Mouse (Mus musculus) cerebellum, adult 11 months (tissue): Measurements from ENCODE around the gene Mrto4.
A peak's percentile ranks its signal among the peaks of the same experiment; 100 is the strongest.

Experiments
- DNase-seq: peaks from one replicate; pipeline ENCODE4 v3.0.0; 2022

Mrto4 gene

DNA sequence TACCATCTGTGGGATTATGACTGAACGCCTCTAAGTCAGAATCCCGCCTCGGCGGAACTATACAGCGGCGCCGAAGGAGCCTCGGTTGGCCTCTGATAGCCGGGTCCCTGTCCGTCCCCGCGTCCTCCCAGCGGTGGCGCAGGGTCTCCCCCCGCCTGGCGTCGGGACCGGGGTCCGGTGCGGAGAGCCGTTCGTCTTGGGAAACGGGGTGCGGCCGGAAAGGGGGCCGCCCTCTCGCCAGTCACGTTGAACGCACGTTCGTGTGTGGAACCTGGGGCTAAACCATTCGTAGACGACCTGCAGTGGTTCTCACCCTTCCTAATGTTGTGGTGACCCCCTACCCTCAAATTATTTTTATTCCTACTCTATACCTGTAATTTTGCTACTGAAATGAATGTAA lies 14.2 kb downstream of the Mrto4 start:
- no peak for DNase-seq

DNA sequence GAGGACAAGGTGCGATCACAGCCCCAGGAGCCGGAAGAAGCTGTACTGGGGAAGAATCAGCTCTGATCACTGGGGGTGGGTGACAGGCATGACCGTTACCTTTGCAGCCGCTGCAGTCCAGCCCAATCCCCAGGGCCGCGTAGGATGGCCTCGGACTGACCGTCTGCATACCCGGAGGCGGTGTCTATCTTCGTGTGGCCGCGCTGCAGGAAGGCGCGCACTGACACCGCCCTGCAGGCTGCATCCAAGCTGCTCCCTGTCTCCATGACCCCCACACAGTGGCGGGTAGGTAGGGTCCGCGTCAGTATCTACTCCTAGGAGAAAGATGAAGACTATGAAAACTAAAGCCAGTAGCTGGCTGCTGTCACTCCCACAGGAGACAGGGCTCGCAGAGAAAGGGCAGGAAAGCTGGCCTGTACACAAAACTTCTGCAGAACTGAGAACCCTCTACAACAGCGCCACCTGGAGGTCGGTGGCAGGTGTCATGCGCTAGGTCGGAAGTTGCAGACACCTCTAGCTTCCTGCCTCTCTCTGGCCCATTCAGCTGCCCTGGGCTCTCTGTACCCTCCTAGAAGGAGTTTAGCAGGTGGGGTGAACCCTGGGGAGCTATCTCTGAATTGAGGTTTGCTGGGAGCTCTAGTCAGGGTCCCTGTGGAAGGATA lies 15.4 kb downstream of the Mrto4 start:
- peak; percentile 57 for DNase-seq

DNA sequence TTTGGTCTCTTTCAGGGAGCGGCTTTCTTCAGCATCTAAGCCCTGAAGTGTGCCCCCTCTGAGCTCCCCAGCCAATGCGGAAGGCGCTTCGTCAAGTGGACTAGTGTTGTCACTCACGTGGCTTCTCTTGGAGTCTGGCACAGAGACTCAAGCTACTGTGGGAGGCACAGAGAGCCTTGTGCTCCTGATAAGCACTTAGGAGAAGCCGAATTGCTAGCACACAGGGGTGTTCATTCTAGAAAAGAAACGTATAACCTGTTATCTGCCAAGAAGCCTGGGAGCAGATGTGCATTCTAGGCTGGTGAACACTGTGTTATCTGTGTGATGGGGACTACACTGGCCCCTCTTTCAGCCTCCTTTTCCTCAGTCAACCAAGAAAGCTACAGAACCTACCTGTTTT lies 16.9 kb downstream of the Mrto4 start:
- DNase-seq = no peak

DNA sequence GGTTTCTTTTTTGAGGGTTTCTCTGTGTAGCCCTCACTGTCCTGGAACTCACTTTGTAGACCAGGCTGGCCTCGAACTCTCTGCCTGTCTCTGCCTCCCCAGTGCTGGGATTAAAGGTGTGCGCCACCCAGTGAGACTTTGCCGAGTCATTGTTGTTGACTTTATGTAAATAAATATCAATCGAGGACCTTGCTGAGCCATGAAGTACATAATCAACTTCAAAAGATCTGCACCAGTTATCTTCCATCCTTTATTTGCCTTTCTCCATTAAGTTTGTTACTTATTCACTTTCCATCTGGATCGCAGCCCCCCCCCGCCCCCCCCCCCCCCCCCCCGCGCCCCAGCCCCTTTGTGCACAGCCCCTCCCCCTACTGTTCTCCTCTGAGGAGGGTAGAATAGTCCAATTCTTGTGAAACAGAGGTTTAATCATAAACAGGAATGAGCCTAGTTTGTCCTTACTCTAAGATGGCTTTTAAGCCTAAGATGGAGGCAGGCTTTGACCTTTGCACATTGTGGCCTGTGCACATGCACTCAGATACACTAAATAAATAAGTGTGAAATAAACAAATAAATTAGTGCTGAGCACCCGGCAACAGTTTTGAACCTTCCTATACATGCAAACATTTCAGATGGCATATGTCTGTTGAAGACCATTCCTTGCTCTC lies 17.6 kb downstream of the Mrto4 start:
- no peak for DNase-seq

DNA sequence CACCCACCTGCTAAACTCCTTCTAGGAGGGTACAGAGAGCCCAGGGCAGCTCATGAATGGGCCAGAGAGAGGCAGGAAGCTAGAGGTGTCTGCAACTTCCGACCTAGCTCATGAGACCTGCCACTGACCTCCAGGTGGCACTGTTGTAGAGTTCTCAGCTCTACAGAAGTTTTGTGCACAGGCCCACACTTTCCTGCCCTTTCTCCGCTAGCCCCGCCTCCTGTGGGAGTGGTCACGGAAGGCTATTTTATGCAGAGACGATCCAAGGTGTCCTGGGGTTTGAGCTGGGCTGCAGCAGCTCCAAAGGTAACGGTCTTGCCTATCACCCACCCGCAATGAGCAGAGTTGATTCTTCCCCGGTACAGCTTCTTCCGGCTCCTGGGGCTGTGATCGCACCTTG lies 21.8 kb downstream of the Mrto4 start:
- no peak for DNase-seq

DNA sequence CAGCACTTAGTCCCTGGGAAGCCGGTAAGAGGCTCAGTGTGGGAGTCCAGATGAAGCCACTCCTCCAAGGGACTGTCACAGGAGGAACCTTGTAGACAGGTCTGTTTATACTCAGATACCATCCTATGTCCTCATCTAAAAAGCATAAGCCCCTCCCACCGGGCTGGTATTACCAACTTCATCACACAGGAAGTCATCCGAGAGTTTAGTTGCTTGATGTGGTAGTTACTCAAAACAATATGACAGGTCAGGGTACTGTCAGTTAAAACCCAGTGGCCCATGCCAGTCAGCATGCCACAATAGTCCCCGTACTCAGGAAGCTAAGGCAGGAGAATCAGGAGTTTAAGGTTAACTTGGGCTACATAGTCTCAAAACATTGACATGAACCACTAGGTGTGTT lies 32.6 kb downstream of the Mrto4 start:
- no peak for DNase-seq

DNA sequence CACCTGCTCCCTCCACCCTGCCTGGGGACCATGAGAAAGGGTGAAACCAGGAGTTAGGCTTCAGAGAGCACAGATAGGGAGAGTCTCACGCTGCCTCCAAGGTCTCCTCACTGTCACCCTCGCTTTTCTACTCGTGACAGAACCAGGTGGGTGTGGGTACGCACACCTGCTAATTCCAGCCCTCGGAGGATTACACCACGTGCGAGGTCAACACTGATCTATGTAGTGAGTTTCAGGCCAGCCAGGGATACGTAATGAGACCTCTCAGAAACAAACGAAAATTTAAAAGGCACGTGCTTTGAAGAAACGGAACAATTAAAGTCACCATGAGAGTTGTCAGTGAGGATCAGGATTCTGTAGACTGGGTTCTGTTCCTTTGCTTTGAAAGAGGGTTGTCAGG lies 33.9 kb downstream of the Mrto4 start:
- DNase-seq = no peak

DNA sequence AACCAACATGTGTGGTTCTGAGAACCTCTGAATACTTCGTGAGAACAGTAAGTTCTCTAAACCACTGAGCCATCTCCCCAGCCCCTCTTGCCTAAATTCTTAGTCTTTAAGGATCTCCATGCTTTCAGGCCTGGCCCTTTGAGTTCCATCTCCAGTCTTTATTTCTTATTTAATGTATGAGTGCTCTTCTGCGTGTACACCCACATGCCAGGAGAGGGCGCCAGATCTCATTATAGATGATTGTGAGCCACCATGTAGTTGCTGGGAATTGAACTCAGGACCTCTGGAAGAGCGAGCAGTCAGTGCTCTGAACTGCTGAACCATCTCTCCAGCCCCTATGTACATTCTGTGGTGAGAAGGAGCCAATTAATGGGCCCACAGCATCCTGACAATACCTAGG lies 39.7 kb downstream of the Mrto4 start:
- DNase-seq = peak; percentile 21

DNA sequence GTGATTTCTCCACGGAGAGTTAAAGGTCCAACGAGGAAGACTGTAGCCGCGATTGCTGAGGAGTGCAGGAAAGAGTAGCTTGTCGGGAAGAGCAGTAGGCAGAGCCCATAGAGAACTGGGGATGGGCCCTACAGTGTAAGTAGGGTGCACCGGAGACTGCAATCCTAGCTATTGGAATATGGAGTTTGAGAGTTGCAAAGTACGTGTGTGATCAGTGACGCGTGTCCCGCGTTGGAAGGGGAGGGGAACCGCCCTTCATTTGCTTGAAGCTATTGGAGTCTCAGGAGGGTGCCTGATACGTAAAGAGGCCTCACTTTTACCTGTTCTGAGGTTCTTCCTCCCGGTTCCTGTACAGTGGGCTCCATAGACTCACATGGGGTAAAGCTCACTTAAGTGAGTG lies 40.7 kb downstream of the Mrto4 start:
- no peak for DNase-seq

DNA sequence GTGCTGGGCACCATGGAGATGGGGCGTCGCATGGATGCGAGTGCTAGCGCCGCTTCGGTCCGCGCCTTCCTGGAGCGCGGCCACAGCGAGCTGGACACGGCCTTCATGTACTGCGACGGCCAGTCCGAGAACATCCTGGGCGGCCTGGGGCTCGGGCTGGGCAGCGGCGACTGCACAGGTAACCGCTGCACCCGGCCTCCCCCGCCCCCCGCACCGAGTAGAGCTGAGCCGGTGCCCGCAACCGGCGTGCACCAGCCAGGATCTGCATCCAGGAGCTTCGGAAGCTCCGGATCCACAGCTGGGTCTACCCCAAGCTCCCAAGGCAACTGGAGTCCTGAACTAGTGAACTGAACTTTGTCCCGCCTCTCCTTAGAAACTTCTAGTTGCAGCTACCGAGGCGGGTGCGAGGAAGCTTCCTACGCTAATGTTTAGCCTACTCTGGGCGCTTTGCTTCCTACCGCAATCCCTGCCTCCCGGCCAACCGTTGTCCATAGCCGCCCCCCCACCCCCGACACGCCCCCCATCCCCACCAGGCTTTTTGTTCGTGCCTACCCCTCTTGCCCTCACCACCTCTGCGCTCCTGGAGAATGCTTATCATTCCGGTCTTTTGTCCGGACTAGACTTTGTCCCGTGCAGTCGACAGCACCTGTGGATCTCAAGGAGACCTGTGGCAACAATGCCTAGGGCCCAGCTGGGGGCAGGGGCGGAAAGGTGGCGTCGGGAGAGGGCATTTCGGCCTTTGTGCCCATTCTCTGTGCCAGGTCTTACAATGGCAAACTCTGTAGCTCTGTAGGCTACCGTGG lies 41.3 kb downstream of the Mrto4 start:
- DNase-seq = peak; percentile 6

DNA sequence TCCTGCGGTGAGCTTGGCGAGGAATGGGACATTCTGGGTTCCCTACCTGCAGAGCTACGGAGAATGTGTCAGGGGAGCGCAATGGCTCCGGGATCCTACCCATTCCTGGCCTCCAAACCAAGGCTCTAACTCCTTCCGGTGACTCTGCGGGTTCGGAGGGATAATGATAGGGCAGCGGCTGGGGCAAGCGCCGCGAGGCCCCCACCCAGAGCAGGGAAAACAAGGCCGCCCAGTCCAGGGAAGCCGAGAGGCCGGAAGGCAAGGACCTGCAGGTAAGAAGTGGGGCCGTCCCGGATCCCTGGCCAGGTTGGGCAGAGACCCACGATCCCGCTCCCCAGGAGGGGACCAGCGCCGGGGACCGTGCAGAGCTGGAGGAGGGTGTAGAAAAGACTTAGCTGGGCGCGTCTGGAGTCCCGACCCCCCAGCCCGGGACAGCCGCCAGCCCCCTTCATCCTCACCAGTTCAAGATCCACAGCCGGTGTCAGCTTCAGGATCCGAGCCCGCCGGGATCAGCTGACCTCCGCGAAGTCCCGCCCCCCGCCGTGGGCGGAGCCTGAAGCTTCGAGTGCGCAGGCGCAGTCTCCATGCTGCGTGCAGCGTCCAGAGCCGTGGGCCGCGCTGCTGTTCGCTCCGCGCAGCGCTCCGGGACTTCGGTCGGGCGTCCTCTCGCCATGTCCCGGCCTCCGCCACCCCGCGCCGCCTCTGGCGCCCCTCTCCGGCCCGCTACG lies 42.0 kb downstream of the Mrto4 start, which contains the start of the genes Pqlc2 and Akr7a5:
Pqlc2 (minus strand) TSS at position 538 of the 728 bp plus-strand sequence.
Akr7a5 (plus strand) TSS at position 574 of the 728 bp plus-strand sequence.
- peak; percentile 99 for DNase-seq

DNA sequence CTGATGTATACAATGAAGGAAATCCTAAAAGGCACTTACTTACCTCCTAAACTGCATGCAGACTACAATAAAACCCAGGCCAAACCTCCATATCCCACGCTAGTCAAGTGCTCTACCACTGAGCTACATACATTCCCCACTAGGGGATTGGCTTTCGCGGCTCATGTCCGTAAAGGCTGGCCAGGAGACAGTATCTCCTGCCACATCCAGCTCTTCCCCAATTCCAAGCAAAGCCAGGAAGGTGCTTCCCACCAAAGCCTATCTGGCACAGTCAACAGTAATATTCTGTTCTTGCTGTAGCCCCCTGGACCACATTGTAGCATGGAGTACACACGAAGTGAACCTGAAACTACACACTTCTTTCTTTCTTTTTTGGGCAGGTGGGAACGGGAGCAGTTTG lies 42.7 kb downstream of the Mrto4 start:
- peak; percentile 7 for DNase-seq

DNA sequence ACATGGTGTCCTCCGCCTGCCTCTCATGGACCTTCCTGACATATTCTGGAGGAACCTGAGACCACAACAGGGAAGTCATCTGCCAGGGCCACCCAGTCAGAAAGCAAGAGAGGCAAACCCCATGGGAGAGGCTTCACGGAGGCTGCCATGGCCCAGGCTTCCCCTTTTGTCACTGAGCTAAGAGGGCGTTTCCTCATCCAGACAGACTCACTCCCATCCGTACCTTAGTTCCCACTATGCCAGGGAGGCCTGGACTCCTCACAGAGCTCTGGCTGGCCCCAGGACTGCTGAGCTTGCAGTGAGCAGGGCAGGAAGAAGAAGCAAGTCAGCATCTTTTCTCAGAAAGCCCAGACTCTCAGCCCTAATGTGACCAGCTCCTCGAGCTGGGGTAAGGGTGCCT lies 44.5 kb downstream of the Mrto4 start:
- no peak for DNase-seq

DNA sequence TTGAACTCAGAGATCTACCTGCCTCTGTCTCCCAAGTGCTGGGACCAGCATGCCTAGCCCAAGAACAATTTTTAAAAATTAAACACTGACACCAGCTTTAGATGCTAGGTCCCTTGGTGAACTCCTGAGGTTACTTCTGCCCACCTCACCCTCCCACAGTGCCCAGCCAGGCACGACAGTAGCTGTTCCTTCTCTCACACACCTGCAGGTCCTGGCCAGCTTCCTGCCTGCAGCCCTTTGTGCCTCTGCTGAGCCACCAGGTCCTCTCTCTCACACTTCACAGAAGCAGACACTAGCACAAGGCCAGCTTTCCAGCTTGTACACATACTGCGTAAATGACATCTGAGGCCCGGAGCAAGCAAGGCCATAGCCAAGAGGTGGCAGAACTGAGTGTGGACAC lies 46.9 kb downstream of the Mrto4 start:
- peak; percentile 7 for DNase-seq

DNA sequence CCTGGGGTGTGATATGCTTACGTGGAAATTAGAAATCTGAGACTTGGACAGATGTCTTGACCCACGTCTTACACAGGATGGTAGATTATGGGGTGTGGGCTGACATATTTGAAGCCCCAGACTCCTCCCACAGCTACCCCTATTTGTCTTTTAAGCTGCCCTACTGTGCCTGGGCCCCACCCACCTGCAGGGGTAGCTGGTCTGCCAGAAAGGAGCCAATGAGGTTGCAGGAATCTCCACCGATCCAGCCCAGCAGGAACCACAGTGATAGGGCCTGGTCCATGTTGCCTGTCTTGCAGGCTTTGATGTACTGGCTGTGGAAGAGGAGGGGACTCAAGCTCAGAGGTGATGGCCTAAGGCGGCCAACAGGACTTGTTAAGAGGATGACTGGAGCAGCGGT lies 50.1 kb downstream of the Mrto4 start:
- DNase-seq = peak; percentile 6

DNA sequence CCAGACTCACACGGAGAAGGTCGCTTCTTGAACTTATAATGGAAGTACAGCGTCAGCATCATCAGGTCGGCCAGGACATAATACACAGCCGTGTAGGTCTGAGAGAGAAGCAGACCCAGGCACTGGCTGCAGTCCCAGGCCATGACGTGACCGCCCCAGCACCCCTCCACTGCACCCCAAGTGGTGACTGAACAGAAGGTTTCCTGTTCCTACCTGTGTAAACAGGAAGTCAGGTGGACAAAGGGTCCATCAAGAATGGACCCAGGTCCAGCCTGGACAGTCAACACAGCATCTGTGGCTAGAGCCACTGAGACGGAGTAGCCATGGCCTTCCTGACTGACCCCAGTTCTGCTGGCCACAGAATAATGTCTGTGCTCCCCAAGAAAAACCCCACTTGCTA lies 50.6 kb downstream of the Mrto4 start:
- DNase-seq = no peak

DNA sequence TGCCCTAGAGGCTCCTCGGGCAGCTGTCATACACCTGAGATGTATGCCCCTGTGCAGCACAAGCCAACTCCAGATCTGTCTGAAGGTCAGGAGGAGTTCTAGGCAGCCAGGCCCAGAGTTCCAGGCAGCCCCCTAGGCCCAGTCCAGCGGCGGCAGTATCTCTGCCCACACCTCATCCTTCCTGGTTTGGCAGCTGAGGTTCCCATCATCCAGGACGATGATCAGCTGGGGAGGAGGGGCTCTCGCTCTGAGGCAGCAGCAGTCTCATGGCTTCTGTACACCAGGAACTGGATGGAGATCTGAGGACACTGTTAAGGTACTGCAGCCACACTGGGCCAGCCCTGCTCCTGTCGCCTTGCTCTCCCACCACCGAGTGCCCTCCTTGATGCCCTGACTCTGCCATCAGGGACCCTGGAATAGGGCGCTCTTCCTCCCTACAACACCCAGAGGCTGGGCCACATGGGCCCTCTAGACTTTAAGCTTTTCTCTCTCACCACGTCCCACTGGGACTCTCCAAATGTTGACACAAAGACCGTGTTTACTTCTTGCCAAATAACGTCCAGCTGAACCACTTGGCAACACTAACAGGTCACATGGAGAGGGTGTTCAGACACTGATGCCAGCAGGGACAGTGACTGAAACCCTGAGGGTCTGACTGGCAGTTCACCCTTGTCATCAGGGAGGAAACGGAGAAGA lies 53.6 kb downstream of the Mrto4 start:
- DNase-seq = peak; percentile 25

DNA sequence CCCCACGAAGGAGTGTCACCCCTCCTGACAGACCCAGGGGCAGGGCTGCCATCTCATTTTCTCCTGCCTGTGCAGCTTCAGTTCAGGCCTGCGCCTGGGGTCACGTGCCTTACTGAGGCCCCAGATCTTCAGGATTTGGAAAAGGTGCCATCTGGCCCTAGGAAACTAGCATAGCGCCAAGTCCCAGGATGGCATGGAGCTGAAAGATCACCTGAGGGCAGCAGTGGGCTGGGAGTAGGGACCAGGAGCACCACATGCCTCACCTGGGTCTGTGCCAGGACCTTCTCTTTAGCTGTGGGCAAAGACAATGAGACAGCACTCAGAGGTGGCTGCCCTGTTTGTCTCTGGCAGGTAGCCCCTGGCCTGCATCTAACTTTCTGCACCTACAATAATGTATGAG lies 54.8 kb downstream of the Mrto4 start:
- DNase-seq = peak; percentile 96
